Mouse (Mus musculus): ENCODE measurements around the gene Mrpl37.

- no peak for TF ChIP-seq POLR2A (IDR thresholded peaks at IDR 0.05; ENCODE audit: low read depth, low read length)
- TF ChIP-seq CTCF (IDR thresholded peaks at IDR 0.05; ENCODE audit: borderline replicate concordance, insufficient read depth, low read length) = no peak
Observed at GRCm38 (mm10) chr4:107063214-107063613, 3.5 kb downstream of the Mrpl37 start.
